Mouse (Mus musculus) lung, postnatal 4 days (tissue): Measurements from ENCODE around the gene Suox.
"Not testable (repeated sequence)": the region's sequence is repeated elsewhere in the genome, so short reads cannot be mapped to it uniquely, and the experiment has no call there.

Source experiments
- DNase-seq, 2 experiments: peaks; one replicate each; pipeline ENCODE4 v3.0.0; 2021

Suox gene

GRCm38 (mm10) chr10:128626311-128627310, 47.3 kb downstream of the Suox start, which contains the start of gene Rps26:
Rps26 (minus strand) TSS chr10:128626747.
- DNase-seq: peak; percentile 84 to 88

- no peak for DNase-seq
Observed at GRCm38 (mm10) chr10:128625287-128625894, 48.5 kb downstream of the Suox start.

GRCm38 (mm10) chr10:128623106-128623613, 50.7 kb downstream of the Suox start:
- DNase-seq: not testable (repeated sequence)

- no peak for DNase-seq
Observed at GRCm38 (mm10) chr10:128622702-128623101, 51.2 kb downstream of the Suox start.

- DNase-seq: no peak
Observed at GRCm38 (mm10) chr10:128621986-128622520, 51.8 kb downstream of the Suox start.

- DNase-seq: no peak
Observed at GRCm38 (mm10) chr10:128620241-128620640, 53.6 kb downstream of the Suox start.
